Comparison of ENCODE assay signal across 8 mouse cellular contexts in genomic region chr4:155992241-155992905, GRCm38 (mm10). TPM values are rescaled to one million over a fixed set of nuclear protein-coding genes. Genes with fewer than 3 reads are reported as not detected.
DNase-seq lines count a peak whose midpoint lies in the region; ATAC-seq and TF ChIP-seq lines count a peak whose summit lies in the region.

Gene B3galt6 (minus strand): TSS chr4:155992649.
Gene Sdf4 (plus strand): TSS chr4:155992872.

- peak; percentile 91 for TF ChIP-seq CTCF in forebrain, postnatal 0 days (IDR thresholded peaks at IDR 0.05; ENCODE audit: low read depth)

- peak within 1 kb of the TSS; percentile 79 for H3K9ac ChIP-seq in forebrain, postnatal 0 days
- peak within 1 kb of the TSS; percentile 91 for H3K9ac ChIP-seq in hindbrain, embryonic 16.5 days (ENCODE audit: low read depth, low read length)

- no peaks in the 10 kb centered on the region for H3K27me3 ChIP-seq in forebrain, postnatal 0 days (ENCODE audit: insufficient read depth, low read length)
- H3K27me3 ChIP-seq in hindbrain, embryonic 16.5 days (replicated peaks; ENCODE audit: control insufficient read depth, insufficient read depth, low read length) = no peaks in the 10 kb centered on the region

- peak; percentile 49 for DNase-seq in MEL-GATA-1-ER (ENCODE audit: extremely low read depth, low read depth)
- DNase-seq in cerebellum, adult 18-20 months = peak; percentile 73 to 92
- peak; percentile 95 for DNase-seq in forebrain, postnatal 0 days
- peak; percentile 83 for DNase-seq in left cerebral cortex, adult 11 months (ENCODE audit: low spot score)
- DNase-seq in lung, postnatal 36 days = peak; percentile 84
- DNase-seq in retina, embryonic 14.5 days (ENCODE audit: low spot score) = peak; percentile 91
- DNase-seq in urinary bladder, adult 2 months (ENCODE audit: low spot score) = peak; percentile 82

- peak within 1 kb of the TSS; percentile 95 for H3K27ac ChIP-seq in forebrain, postnatal 0 days (ENCODE audit: low read depth, low read length)
- peak within 1 kb of the TSS; percentile 97 for H3K27ac ChIP-seq in hindbrain, embryonic 16.5 days (ENCODE audit: low read depth, low read length)

- H3K36me3 ChIP-seq in forebrain, postnatal 0 days (ENCODE audit: insufficient read depth) = peaks cover 12% of the 10 kb centered on the region
- H3K36me3 ChIP-seq in hindbrain, embryonic 16.5 days (ENCODE audit: control insufficient read depth, insufficient read depth, low read length) = peaks cover 2% of the 10 kb centered on the region

- 2% methylated on average over 92 of the region's 99 CpGs for WGBS in forebrain, postnatal 0 days
- under 1% methylated on average over 73 of the region's 99 CpGs for WGBS in hindbrain, embryonic 16.5 days

- no peaks in the 10 kb centered on the region for H3K9me3 ChIP-seq in forebrain, postnatal 0 days (ENCODE audit: low read length)
- H3K9me3 ChIP-seq in hindbrain, embryonic 16.5 days (ENCODE audit: control insufficient read depth, low read length) = no peaks in the 10 kb centered on the region

- H3K4me1 ChIP-seq in forebrain, postnatal 0 days (ENCODE audit: insufficient read depth) = peaks cover 18% of the 10 kb centered on the region
- peaks cover 21% of the 10 kb centered on the region for H3K4me1 ChIP-seq in hindbrain, embryonic 16.5 days (ENCODE audit: control insufficient read depth, insufficient read depth, low read depth, low read length)

- H3K4me2 ChIP-seq in forebrain, postnatal 0 days (ENCODE audit: low read depth) = peak within 1 kb of the TSS; percentile 98
- peak within 1 kb of the TSS; percentile 95 for H3K4me2 ChIP-seq in hindbrain, embryonic 16.5 days (ENCODE audit: low read length)

- H3K4me3 ChIP-seq in forebrain, postnatal 0 days (ENCODE audit: low read depth, low read length) = peak within 1 kb of the TSS; percentile 85
- H3K4me3 ChIP-seq in hindbrain, embryonic 16.5 days (ENCODE audit: low read length) = peak within 1 kb of the TSS; percentile 80

- peak; percentile 92 for ATAC-seq in forebrain, postnatal 0 days
- ATAC-seq in hindbrain, embryonic 16.5 days = peak; percentile 90

RNA-seq across cellular contexts. Expression of gene B3galt6, which starts in this region (rescaled TPM):
- total RNA-seq in forebrain, postnatal 0 days (2014; rRNA removed) = 39.5 and 43.9 TPM in 2 replicates
- polyA plus RNA-seq in forebrain, postnatal 0 days (2015; fragmentation: Nextera tagmentation; extraction: Ambion mirVana) = 19.4 and 28.6 TPM in 2 replicates
- polyA plus RNA-seq in hindbrain, embryonic 16.5 days (2015; fragmentation: Nextera tagmentation; extraction: Ambion mirVana) = 35.5 and 35.7 TPM in 2 replicates
- 5.3 and 6.1 TPM in 2 replicates for polyA plus RNA-seq in urinary bladder, adult 2 months (2012; rRNA removed)

RNA-seq across cellular contexts. Expression of gene Sdf4, which starts in this region (rescaled TPM):
- total RNA-seq in forebrain, postnatal 0 days (2014; rRNA removed) = 123 and 126 TPM in 2 replicates
- polyA plus RNA-seq in forebrain, postnatal 0 days (2015; fragmentation: Nextera tagmentation; extraction: Ambion mirVana) = 115 and 117 TPM in 2 replicates
- 120 and 124 TPM in 2 replicates for polyA plus RNA-seq in hindbrain, embryonic 16.5 days (2015; fragmentation: Nextera tagmentation; extraction: Ambion mirVana)
- polyA plus RNA-seq in urinary bladder, adult 2 months (2012; rRNA removed) = 75.8 and 106 TPM in 2 replicates

Comparison
In these comparisons a context has a peak if more than half of its experiments do, and no peak if none do; other contexts are left out.
1. Peak in every context shown above with its lines: DNase-seq, ATAC-seq, H3K4me3 ChIP-seq and H3K27ac ChIP-seq.